Mouse (Mus musculus): ENCODE data around the gene Tedc1.
A peak's percentile ranks its signal among the peaks of the same experiment; 100 is the strongest.

Gene Tedc1

GRCm38 (mm10) chr12:113138901-113139864, 17.0 kb upstream of the Tedc1 start:
- DNase-seq (ENCODE audit: low spot score): no peak

GRCm38 (mm10) chr12:113139908-113140615, 16.2 kb upstream of the Tedc1 start, which contains the start of gene Crip2:
Crip2 (plus strand) TSS chr12:113140236.
- DNase-seq (ENCODE audit: low spot score): peak; percentile 69

DNA sequence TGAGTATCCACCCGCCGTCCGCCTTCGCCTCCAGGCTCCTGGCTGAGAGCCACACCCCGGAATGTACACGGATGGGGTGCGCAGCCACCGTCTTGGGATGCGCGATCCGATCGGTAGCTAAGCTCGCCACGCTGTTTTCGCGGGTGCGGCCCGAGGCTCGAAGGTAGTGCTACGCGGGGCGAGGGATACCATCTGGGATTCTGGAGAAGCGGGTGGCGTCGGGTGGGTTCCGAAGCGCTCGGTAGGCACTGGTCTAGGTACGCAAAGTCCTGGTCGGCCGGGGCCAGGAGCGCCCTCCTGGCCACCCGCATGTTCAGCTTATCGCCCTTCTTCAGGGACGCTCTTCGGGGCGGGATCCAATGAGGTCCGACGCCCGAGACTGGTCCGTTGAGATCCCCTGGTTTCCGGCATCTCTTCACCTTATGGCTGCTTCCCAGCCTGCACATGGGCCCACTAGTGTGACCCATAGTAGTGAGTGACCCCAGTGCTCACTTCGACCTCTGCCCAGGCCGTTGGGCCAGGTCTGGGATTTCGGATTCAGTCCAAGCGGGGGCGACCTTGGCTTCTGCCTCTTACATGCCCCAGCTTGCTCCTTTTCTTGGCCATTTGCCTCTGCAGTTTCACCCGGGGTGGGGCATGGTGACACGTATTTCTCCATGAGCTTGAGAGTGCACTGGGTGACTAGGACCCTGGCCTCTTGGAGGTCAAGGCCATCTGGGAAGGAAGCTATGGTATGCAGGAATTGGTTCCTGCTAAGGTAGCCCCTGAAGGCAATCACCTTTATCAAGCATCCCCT, 15.4 kb upstream of the Tedc1 start:
- no peak for DNase-seq (ENCODE audit: low spot score)

DNA sequence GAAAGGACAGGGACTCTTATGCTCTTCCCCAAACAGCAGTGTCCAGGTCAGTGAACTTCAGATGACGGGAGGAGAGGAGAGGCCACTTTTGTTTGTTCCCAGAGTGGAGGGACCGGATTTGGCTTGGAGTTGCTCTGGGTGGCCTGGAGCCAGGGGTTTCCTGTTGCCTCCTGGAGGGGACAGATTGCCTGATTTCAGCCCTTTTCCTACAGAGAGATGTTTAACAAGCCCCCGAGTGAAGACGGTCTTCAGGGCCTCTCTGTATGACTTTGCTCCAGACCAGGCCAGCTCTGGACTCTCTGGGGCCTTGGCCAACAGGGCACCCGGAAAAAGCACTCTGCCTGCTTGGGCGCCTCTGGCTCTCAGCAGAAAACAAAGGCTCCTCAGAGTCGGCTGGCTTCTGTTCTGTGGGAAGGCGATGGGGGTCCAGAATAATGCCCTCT, 14.7 kb upstream of the Tedc1 start:
- no peak for DNase-seq (ENCODE audit: low spot score)

GRCm38 (mm10) chr12:113142021-113142975, 13.9 kb upstream of the Tedc1 start:
- no peak for DNase-seq (ENCODE audit: low spot score)

DNA sequence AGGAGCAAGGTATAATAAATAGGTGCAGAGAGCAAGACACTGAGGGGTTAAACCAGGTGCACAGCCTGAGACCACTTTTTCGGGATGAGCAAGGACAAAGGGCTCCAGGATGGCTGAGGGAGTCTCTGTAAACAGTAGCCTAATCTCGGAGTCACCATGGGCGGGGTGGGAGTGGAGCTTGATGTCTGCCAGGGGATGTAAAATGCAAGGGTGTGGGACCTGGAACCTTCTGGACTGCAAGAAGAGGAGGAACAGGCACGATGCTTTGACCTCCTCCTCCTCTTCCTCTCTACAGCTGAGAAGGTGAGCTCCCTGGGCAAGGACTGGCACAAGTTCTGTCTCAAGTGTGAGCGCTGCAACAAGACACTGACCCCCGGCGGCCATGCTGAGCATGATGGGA, 13.1 kb upstream of the Tedc1 start:
- DNase-seq (ENCODE audit: low spot score): no peak

- no peak for DNase-seq (ENCODE audit: low spot score)
These were observed 12.0 kb upstream of the Tedc1 start for GRCm38 (mm10) chr12:113144001-113144756.

DNA sequence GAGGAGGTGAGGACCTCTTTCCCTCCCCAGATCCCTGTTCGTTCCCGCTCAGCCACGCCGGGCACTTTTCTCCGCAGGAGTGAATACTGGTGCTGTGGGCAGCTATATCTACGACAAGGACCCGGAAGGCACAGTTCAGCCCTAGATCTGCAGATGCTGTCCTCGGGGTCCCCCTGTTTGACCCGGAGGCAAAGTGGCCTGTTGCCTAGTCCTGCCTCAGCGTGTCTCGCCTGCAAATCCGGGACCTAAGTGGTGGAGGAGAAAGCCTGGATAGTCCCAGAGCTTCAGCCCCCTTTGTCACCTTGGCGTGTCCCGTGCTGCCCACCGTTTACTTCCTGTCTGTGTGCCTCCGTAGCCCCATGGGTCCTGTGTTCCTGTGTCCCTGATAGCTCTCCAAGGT, 11.3 kb upstream of the Tedc1 start:
- DNase-seq (ENCODE audit: low spot score): no peak

- DNase-seq (ENCODE audit: low spot score): no peak
These were observed 10.6 kb upstream of the Tedc1 start for GRCm38 (mm10) chr12:113145591-113145990.

GRCm38 (mm10) chr12:113146112-113147057, 9.8 kb upstream of the Tedc1 start, which contains the start of gene Crip1:
Crip1 (plus strand) TSS chr12:113146316.
- no peak for DNase-seq (ENCODE audit: low spot score)

GRCm38 (mm10) chr12:113147481-113147880, 8.7 kb upstream of the Tedc1 start:
- DNase-seq (ENCODE audit: low spot score): no peak

DNA sequence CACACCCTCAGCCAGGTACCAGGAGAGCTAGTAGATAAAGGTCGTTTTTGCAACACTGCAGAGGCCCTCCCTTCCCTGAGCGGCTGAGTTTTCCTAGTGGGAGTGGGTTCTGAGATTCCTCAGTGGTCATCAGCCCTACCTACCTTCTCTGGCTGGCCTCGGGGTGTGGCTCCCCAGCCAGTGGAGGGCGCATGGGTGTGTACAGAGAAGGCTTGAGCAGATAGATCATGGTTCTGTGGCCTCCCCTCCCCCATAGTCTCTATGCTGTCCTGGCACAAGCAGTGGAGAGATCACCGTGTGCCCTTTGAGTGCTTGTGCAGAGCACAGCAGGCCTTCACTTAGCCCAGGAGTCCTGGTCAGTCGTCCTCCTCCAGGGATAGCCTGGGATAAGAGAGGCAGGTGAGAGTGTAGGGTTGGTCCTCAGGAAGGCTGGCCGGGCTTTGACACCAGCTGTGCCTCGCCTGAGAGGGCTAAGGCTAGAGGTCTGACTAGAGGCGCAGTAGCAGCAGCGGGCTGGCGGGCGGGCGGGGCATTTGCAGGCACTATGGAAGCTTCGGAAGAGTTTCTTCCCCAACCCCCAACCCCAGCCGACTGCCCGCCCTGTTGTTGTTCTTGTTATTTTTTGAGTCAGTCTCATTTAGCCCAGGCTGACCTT, 7.7 kb upstream of the Tedc1 start:
- DNase-seq (ENCODE audit: low spot score): no peak

- no peak for DNase-seq (ENCODE audit: low spot score)
These were observed 6.9 kb upstream of the Tedc1 start for GRCm38 (mm10) chr12:113149341-113149740.

- DNase-seq (ENCODE audit: low spot score): no peak
These were observed 6.3 kb upstream of the Tedc1 start for GRCm38 (mm10) chr12:113149896-113150295.

DNA sequence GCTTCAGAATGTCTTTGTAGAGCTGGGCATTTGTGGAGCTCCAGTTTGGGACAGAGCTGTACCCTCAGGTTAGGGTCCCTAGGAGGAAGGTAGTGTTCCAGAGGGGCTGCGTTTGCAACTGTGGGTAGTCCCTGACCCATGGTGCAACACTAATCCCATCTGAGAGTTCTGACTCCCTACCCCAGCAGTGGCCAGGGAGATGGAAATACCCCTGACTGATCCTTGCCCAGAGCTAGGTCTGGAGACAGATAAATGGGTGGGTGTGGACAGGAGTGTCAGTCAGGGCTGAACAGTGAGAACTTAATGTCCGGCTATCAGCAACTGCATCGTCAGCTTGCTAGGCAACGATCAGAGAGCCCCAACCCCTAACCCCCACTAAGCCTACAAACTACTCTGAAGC, 5.6 kb upstream of the Tedc1 start:
- DNase-seq (ENCODE audit: low spot score): no peak

DNA sequence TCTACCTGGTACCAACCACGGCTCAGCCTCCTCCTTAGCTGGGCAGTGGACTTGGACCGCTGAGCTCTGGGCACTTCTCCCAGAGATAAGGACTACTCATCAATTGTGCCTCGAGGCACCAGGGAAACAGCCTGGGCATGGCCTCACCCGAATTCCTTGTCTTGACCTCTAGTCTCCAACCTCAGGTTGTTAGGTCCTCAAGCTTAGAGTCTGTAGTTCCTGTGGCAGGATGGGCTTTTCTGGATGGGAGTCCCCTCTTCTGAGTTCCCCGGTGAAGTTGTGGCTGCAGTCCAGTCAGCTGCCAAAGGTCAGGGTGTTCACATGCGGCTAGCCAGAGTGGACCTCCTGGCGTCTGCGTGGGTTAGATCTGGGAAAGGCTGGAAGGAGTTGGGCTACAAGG, 5.2 kb upstream of the Tedc1 start:
- no peak for DNase-seq (ENCODE audit: low spot score)

DNA sequence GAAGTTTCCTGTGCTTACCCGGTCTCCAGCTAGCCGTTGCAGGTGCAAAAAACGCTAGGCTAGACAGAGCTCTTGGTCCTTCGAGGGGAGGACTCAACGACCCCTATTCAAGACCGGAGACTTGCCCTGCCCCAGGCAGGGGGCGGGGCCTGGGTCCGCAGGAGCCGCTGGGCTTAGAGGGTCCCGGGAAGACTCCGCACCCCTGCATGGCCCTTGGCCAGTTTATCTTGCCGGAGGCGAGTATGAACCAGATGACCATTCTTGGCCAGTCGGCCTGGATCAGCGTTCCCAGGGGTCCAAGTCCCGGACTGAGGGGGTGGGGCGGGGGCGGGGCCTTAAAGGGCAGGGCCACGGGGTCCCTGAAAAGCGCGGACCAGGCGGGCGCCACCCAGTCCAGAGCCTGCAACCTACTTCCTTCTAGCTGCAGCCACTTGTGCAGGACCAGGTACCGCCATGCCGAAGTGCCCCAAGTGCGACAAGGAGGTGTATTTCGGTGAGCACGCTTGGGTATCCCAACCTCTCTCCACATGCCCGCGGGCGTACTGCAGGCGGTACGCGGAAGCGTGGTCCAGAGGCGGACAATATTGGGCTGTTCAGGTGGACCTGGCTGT, 4.5 kb upstream of the Tedc1 start:
- no peak for DNase-seq (ENCODE audit: low spot score)

GRCm38 (mm10) chr12:113152272-113152661, 4.0 kb upstream of the Tedc1 start:
- DNase-seq (ENCODE audit: low spot score): no peak
